Mouse (Mus musculus) c-Kit-positive CD71-negative TER-119-negative erythroid progenitor cells, embryonic 14.5 days (primary cell): ENCODE measurements around the gene Ccnl2.
"Not testable (repeated sequence)": the region's sequence is repeated elsewhere in the genome, so short reads cannot be mapped to it uniquely, and the experiment has no call there.

Experiments
- DNase-seq: peaks from one replicate; pipeline ENCODE4 v3.0.0-alpha.2; 2013; ENCODE audit warnings: low read depth

The Ccnl2 gene

GRCm38 (mm10) chr4:155811929-155812664, at the start of gene Ccnl2:
TSS of gene Ccnl2 (plus strand) at chr4:155812489.
- DNase-seq = peak; percentile 94

DNA sequence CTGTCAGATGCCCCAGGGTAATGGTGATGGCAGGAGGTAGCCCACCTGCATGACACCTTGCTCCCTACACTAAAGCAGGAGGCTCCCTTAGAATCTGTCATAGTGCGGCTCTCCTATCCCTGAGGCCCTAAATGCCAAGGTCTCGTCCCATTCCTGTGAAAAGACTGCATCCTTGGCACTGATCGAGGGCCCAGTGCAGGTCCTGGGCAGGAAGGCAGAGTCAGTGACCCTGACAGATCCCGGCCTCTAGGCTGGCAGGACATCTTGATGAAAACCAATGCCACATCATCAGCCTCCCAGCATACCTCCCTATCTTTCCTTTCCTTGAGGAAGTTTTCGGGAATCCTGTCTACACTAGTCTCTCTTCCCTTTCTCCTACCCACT, 42.8 kb upstream of the Ccnl2 start:
- no peak for DNase-seq

- DNase-seq = peak; percentile 81
Observed at GRCm38 (mm10) chr4:155769880-155770512, 42.3 kb upstream of the Ccnl2 start.

DNA sequence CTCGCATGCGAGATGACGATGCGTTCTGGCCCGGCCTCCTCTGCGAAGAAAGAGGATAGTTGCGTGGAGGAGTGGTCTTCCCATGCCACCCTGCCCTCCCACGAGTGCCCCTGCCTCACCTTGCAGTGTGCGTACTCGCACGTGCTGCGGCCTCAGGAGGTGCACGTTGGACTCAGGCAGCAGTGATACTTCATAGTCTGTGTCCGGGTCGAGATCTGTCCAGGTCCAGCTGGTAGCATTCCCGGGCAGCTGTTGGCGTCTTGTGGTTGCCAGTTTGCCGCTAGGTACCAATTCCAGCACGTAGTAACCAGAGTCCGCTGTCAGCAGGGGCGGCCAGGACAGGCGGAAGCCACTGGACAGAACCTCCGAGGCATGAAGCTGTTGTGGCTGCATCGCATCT, 41.7 kb upstream of the Ccnl2 start:
- no peak for DNase-seq

- no peak for DNase-seq
Observed at GRCm38 (mm10) chr4:155771706-155772105, 40.6 kb upstream of the Ccnl2 start.

DNA sequence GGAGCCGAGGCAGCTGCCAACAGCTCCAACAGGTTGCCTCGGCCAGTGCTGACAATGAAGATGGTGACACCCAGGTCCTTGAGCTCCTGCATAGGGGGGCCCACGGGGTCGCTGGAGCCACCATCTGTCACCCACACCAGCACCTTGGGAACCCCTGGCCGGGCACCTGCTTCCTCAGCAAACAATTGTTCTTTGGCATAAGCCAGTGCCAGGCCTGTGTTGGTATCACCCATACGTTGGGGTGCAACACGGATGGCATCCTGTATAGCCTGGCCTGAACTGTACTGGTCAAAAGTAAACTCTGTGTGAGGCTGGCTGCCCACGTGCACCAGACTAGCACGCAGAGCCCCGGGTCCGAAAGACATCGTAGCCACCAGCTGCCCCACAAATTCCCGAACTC, 39.5 kb upstream of the Ccnl2 start:
- DNase-seq = no peak

DNA sequence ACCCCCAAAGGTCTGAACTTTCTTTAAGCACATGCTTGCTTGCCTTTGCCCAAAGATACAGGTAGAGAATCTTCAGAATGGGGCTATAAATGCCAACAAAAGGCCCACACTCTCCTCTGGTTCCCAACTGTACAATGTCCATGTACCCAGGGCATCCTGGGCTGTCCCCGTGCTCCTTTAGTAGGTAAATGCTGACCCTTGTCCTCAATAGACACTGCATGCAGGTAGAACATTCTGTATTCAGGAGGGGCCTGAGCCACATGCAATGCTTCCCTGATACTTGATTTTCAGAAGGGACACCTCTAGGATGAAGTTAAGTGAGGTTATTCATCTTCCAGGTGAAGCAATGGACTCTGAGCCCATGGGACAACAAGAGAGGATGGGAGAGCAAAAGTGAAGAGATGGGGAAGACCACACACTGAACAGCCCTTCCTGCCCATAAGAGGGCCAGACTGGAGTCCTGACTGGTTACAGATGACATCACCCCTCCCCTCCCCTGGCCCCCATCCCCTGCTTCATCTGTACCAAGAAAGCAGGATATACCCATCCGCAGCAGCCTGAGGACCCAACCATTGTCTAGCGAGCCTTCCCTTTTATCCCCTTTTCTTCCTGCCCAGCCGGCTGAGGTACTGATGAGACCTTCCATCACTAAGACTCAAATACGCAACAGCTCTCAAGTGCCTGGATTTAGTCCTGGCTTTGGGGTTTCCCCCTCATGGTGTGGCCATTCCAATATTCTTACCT, 38.8 kb upstream of the Ccnl2 start:
- no peak for DNase-seq

DNA sequence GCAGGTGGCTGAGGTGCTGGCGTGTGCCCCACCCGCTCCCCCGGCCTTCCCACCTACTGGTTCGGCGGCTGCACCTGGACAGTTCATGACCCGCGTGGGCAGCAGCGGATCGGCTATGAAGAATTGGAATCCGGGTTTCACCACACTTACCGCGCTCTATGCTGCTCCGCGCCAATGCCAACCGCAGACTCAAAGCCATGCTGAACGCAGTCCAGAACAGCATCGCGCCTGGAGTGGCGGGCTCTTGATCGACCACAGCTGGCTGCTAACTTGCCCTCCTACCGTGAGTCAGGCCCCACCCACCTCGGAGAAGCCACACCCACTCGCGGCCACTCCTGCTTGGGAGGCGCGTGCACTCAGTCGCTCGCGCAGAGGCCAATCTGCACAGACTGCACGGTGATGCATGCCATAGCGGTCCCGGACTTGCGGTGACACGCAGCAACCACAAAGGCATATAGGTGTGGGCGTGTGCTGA, 38.0 kb upstream of the Ccnl2 start, which contains the start of gene Vwa1:
TSS of gene Vwa1 (minus strand) at position 419 of the 475 bp plus-strand sequence.
- peak; percentile 70 for DNase-seq

DNA sequence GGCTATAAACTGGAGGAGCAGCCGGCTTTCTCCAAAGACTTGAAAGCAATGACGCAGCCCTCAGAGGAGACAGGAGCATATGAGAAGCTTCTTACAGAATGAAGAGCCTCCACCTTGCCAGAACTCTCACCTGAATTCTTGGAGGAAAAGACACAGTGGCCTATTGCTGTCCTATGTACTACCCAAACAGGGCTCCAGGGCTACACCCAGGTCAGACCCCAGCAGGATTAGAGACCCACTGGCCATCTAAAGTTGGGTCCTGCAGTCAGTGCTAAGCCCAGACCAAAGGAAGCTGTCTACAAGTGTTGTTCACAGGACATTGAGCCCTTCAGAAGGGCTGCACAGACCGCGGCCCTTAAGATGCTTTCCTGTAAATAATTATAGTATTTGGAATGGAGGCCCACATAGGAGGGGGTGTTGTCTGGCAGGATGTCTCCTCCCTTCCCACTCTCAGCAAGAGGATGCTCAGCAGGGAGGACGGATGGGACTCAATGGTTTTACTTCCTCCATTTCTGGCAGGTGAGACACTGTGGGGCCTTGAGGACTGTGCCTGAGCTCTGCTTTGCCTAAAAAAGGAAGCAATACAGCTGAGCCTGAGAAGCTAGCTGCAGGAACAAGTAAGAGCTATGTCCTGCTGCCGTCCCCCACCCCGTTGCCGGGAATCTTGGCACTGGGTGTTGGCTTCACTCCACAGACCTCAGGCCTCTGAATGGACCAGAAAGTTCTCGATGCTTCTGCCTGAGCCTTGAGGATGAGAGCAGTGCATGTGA, 37.1 kb upstream of the Ccnl2 start:
- no peak for DNase-seq

- DNase-seq = no peak
Observed at GRCm38 (mm10) chr4:155775855-155776254, 36.4 kb upstream of the Ccnl2 start.

- DNase-seq = no peak
Observed at GRCm38 (mm10) chr4:155776704-155777335, 35.5 kb upstream of the Ccnl2 start.

- DNase-seq = no peak
Observed at GRCm38 (mm10) chr4:155777816-155778215, 34.5 kb upstream of the Ccnl2 start.

GRCm38 (mm10) chr4:155779498-155779897, 32.8 kb upstream of the Ccnl2 start:
- no peak for DNase-seq

GRCm38 (mm10) chr4:155780895-155781294, 31.4 kb upstream of the Ccnl2 start:
- no peak for DNase-seq

- no peak for DNase-seq
Observed at GRCm38 (mm10) chr4:155783486-155784080, 28.7 kb upstream of the Ccnl2 start.

- peak; percentile 62 for DNase-seq
Observed at GRCm38 (mm10) chr4:155784081-155784701, 28.1 kb upstream of the Ccnl2 start.

DNA sequence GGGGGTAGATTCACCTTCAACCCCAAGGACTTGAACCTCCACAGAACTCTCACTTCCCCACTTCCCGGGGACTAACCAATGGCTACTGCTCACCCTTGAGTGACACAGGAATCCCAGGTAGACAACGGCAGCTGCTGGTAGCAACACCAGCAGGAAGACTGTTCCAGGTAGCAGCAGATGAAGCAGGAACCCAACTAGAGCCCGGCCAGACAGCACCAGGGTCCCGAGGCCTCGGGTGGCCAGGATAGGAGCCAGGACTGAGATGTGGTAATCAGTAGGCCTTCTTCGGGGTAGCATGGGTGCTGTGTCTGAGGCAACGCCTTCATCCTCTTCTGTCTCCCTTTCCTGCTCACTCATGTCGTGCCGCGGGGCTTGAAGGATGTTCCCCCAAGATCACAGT, 27.0 kb upstream of the Ccnl2 start:
- DNase-seq = no peak

GRCm38 (mm10) chr4:155785819-155786218, 26.5 kb upstream of the Ccnl2 start, which contains the start of gene Tmem88b:
TSS of gene Tmem88b (minus strand) at chr4:155785874.
- DNase-seq = no peak

DNA sequence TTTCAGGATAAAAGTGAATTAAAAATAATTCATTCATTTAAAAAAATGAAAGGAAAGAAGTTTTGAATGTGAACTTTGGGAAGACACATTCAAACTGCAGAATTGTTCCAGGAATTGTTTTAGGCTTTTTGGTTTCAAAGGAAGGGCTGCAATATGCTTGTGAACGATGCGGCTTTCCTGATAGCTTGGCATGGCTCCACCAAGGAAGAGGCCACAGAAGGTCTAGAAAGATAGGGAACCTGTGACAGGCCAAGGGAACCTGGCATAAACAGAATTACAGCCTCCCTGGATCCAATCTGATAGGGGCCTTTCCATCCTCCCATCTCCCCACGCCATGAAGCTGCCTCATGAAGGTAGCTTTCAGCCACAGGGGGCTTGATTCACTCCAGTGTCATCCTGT, 24.0 kb upstream of the Ccnl2 start:
- no peak for DNase-seq

DNA sequence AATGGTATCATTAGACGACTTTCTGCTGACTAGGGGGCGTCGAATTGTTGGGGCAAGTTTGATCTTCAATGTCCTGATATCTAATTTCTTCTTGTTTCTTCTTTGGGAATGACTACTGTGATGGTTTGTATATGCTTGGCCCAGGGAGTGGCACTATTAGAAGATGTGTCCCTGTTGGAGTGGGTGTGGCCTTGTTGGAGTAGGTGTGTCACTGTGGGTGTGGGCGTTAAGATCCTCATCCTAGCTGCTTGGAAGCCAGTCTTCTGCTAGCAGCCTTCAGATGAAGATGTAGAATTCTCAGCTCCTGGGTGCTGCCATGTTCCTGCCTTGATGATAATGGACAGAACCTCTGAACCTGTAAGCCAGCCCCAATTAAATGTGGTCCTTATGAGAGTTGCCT, 23.5 kb upstream of the Ccnl2 start:
- not testable (repeated sequence) for DNase-seq
